Mouse (Mus musculus): Measurements from ENCODE around the gene Arhgef33.

- TF ChIP-seq POLR2A (IDR thresholded peaks at IDR 0.05; ENCODE audit: insufficient read length, low read depth) (no peak), REST (IDR thresholded peaks at IDR 0.05; ENCODE audit: insufficient read depth, insufficient read length) (no peak), TCF3 (IDR thresholded peaks at IDR 0.05; ENCODE audit: insufficient read length, low read depth) (no peak), POLR2AphosphoS2 (IDR thresholded peaks at IDR 0.05; ENCODE audit: insufficient read length, low read depth) (no peak), USF1 (IDR thresholded peaks at IDR 0.05; ENCODE audit: low read depth) (no peak), E2F4 (IDR thresholded peaks at IDR 0.05; ENCODE audit: insufficient read depth) (no peak), MAX (IDR thresholded peaks at IDR 0.05; ENCODE audit: low read depth) (no peak)
Observed at GRCm38 (mm10) chr17:80426171-80426570, 119.0 kb downstream of the Arhgef33 start.
